Mouse (Mus musculus): ENCODE measurements around the gene Ints14.
"Not testable (repeated sequence)": the region's sequence is repeated elsewhere in the genome, so short reads cannot be mapped to it uniquely, and the experiment has no call there.

The Ints14 gene

GRCm38 (mm10) chr9:65020991-65021886 lies 60.5 kb downstream of the Ints14 start, which contains the start of gene Hacd3:
Hacd3 (minus strand) TSS chr9:65021693.
- peak; percentile 89 for DNase-seq

GRCm38 (mm10) chr9:65021887-65022579 lies 61.3 kb downstream of the Ints14 start:
- DNase-seq = no peak

- no peak for DNase-seq
These were observed 62.0 kb downstream of the Ints14 start for GRCm38 (mm10) chr9:65022580-65023135.

- DNase-seq = no peak
These were observed 62.7 kb downstream of the Ints14 start for GRCm38 (mm10) chr9:65023447-65023846.

- DNase-seq = no peak
These were observed 66.5 kb downstream of the Ints14 start for GRCm38 (mm10) chr9:65027241-65027640.

GRCm38 (mm10) chr9:65028313-65028712 lies 67.6 kb downstream of the Ints14 start:
- DNase-seq = no peak

- not testable (repeated sequence) for DNase-seq
These were observed 70.7 kb downstream of the Ints14 start for GRCm38 (mm10) chr9:65031355-65031754.

- no peak for DNase-seq
These were observed 71.2 kb downstream of the Ints14 start for GRCm38 (mm10) chr9:65031894-65032268.

GRCm38 (mm10) chr9:65032269-65033108 lies 71.8 kb downstream of the Ints14 start, which contains the start of gene Dpp8:
Dpp8 (plus strand) TSS chr9:65032414.
- DNase-seq = peak; percentile 94

GRCm38 (mm10) chr9:65036456-65036855 lies 75.8 kb downstream of the Ints14 start:
- DNase-seq = peak; percentile 72
